Mouse (Mus musculus) left cerebral cortex, postnatal 25 days (tissue): ENCODE results near the gene Pisd. TPM values are rescaled to one million over a fixed set of nuclear protein-coding genes. Genes with fewer than 3 reads are reported as not detected.
"Not testable (repeated sequence)": the region's sequence is repeated elsewhere in the genome, so short reads cannot be mapped to it uniquely, and the experiment has no call there.

Source experiments
- DNase-seq, 2 experiments: peaks; one replicate each; pipeline ENCODE4 v3.0.0; 2022; ENCODE audit warnings: low spot score in 2 of 2, mixed read lengths in 1 of 2
- intact Hi-C: fragments of 180-260 bp; cut with DNase I; formaldehyde crosslinking; loops from one replicate; pipeline ENCODE4 v1.15.1; 2025
- total RNA-seq, 2 experiments: library from RNA; stranded (reverse); gene quantifications; 2 replicates each; pipeline ENCODE4 v1.2.3; 2021

The Pisd gene
- total RNA-seq, 2 experiments from 2014 or later = 55.0 to 60.5 TPM

DNA sequence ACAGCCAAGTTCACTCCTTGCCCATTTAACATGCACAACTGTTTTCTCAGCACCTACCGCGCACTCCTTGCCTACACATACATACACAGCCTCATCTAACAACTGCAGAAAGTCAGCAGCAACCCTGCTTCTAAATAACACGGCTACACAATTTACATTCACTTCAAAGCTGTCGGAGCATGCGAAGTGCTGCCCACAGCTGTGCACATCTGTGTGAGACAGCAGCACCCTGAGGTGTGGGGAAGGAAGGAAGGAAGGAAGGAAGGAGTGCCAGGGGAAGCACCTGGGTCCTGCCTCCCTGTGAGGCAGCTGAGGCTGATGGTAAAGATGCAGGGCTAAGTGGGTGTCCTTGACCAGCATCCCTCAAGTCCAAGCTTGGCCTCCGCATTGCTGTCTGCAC lies 36.5 kb downstream of the Pisd start:
- intact Hi-C loops = loop anchor here (5.0 to 10.0 kb wide), 2 partner anchors 162 to 286 kb away; no protein-coding TSS in a partner anchor

DNA sequence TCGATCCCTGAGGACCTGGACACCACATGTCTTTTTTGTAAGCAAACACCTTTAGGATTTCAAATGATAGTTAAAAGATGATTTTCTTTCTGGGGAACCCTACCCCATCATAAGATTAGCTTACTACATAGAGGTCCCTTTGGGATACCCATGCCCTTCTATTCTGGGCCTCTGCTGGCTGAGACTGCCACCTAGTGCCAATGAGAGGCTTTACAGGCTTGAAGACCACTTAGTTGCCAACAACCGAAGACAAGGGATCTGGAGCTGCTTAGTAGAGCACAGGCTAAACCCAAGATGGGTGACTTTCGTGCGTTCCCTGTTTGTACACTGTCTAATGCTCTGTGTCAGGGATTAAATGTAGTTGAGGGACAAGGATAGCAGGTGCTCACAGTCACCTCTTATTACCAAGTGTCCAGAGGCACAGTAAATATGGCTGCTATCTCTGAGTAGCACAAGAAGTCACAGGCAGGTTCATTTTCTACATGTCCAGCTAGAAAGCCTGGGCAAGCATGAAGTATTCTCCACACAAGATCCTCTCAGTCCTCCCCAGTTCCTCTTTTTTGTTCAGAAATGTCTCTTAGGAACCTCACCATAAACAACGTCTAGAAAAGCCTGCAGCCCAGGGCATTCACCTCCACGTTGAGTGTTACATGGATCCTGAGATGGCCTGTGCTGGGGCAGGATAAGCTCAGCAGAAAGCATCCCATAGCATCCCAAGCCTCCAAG lies 37.6 kb downstream of the Pisd start:
- peak; percentile 57 to 70 for DNase-seq
- intact Hi-C loops = loop anchor here (2.0 to 10.0 kb wide), 3 partner anchors 33 to 287 kb away; no protein-coding TSS in a partner anchor

More for the DNA sequence above, 36.5 kb downstream of the Pisd start:
- no peak for DNase-seq

DNA sequence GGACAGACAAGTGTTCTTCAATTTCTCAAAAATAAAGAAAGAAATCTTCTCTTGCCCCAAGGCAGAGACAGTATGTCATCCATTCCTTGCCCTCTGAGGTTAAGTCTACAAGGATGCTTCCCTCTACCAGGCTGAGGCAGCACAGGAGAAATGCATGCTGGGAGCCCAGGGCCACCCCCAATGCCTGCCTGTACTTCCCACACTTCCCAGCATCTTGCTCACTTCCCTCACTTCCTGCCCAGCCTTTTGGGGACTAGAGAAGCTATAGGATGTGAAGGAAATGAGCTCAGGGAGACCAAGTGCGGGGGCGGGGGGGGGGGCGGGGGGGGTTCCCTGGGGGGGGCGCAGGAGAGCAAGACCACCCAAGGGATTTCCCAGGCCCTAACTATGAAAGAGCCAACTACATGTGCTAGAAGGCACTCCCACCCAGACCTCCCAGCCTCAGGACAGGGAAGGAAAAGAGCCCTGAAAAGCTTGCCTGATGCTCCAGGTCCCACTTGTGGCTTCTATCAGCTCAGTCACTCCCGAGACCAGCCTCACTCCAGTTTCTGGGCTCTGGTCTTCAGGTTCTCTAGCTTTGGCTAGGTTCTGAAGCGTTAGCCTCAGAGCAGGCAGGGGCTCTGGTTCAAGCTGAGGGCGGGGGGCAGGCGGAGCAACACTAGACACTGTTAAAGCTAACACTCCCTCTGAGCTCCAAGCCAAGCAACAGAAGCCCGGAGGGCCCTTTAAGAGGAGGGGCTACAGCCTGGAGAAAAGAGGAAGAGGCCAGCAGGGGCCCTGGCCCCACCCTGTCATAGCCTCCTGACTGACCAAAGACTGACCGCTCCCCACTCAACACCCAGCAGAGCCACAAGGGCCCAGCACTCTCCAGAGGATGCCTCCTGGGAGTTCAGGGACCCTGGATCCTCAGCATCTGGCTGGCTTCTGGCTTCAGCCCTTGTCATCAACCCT lies 39.5 kb downstream of the Pisd start:
- peak; percentile 45 to 79 for DNase-seq
- intact Hi-C loops = loop anchor here (2.0 to 10.0 kb wide), 3 partner anchors 31 to 289 kb away; no protein-coding TSS in a partner anchor

DNA sequence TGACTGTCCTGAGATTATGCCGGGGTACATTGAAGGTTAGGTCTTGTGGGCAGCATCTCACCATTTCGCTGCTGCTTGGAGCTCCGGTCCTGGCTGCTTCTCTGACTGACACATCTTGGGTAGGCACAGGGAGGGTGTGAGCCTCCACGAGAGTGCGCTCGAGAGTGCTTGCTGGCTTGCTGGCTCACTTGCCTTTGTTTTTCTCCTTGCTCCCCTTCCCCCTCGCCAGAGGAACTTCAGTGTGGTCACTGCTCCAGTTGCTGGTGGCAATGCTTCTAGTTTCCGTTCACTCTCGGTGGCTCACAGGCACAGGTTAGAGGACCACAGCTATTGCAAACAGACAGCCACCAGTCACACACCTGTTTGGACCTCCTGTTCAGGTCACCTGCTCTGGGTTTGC lies 43.3 kb downstream of the Pisd start:
- intact Hi-C loops = loop anchor here (1.0 to 10.0 kb wide), 2 partner anchors 43 to 293 kb away; partner anchors contain the start of gene Pisd
- peak; percentile 85 to 93 for DNase-seq

DNA sequence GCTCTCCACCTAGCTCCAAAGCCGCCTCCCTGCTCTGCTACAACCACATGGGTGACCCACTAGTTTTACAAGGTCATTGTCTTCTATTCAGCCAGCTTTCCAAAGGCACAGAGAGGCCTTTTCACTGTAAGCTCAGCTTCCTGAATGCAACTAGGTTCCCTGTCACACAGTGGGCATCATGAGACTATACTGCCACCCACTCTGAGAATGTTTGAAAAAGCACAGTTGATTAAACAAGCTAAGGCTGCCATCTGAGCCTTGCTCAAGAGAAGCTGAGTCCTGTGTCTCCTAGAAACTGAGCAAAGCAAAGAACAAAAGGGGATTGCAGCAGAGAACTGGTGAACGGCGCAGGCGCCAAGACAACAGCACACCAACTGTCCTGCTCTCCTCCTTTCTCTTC lies 44.1 kb downstream of the Pisd start:
- intact Hi-C loops = loop anchor here (1.0 to 10.0 kb wide), 2 partner anchors 27 to 293 kb away; no protein-coding TSS in a partner anchor
- DNase-seq = peak; percentile 79 to 89

DNA sequence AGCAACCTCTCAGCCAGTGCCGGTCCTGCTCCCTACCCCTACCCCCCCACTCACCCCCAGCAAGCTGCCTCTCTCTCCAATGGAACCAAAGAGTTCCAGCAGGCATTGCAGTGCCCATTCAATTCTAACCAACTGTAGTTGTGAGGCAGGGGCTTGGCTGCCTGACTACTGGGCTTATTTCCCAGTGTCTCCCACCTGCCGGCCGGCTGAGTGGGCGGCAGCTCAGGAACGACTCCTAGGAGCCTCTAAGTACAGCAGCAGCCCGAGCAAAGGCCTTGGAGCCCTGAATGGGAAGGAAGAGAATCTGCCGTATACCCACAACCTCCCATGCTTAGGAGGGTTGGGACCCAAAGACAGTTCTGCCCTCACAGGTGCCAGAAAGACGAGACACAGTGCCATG lies 44.6 kb downstream of the Pisd start:
- DNase-seq = peak; percentile 38 to 48

DNA sequence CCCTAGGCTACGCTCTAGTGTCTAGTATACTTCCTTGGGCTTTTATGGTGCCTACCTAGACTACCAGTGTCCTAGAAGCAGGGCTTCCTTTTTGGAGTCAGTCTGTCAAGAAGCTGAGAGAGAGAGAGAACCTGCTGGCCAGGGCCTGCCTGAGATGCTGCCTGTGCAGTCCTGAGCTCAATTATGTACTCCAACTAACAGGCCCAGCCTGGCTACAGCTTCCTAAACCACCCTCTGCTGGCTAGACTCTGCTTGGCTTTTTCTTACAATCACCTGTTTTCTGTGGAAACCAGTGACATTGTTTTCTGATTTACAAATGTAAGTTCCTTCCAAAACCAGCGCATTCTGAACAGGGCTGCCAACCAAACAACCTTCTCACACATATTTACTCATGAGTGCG lies 45.3 kb downstream of the Pisd start:
- intact Hi-C loops = loop anchor here (10.0 kb wide), 1 partner anchor 295 kb away; no protein-coding TSS in a partner anchor
- no peak for DNase-seq

More for the DNA sequence above, 44.6 kb downstream of the Pisd start:
- intact Hi-C loops = loop anchor here (1.0 to 10.0 kb wide), 2 partner anchors 27 to 294 kb away; no protein-coding TSS in a partner anchor

DNA sequence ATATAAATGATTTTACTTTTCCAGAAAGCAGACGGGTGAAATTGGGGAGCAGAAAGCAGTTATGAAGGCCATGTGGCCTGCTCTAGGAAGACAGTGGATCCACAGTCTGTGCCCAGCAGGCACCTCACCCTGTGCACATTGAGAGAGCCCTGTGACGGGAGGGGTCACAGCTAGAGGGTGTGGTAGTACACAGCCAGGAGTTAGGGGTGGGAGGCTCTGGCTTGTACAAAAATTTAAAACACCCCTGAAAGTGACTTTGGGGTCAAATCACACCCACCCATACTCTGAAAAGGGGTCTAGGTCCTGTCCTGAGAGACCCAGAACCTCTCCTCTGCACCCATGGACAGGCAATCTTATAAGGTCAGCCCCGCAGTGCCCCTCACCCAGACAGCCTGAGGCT lies 48.7 kb downstream of the Pisd start:
- DNase-seq, intact Hi-C loops: not testable (repeated sequence)

DNA sequence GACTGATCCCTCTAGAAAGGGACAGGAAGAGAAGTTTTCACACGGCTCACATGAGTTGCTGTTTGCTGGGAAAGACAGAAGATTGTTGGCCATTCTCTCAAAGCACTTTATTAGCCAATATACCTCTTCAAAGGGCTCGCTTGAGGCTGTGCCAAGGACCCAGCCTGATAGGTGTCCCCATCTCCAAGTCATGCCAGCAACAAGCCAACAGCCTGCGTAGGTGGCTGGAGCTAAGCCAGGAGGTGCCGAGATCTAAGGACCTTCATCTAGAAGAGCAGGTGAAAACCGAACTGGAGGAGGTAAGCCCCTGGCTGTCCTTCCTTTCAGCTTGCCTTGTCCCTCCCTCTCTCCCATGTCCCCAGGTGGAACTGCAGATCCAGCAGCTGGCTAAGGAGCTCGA lies 49.7 kb downstream of the Pisd start:
- DNase-seq = no peak
- intact Hi-C loops = no loop called here

DNA sequence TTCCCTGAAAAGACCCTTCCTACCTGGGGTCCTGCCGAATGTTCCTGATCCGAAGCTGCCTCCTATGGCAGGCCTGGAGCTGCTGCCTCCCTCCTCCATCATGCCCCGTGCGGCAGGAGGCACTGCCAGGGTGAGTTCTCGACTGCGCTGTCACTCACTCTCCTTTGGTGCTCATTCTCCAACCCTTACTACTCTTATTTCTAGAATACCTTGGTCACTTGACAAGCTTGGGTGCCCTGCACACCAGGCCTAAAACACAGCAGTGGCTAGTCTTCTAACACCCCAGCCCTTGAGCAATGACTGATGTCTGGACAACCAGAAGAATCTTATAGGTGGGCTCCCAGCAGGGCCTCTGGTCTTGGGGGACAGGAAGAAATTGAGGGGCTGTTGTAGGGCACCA lies 51.6 kb downstream of the Pisd start:
- intact Hi-C loops, DNase-seq: not testable (repeated sequence)

DNA sequence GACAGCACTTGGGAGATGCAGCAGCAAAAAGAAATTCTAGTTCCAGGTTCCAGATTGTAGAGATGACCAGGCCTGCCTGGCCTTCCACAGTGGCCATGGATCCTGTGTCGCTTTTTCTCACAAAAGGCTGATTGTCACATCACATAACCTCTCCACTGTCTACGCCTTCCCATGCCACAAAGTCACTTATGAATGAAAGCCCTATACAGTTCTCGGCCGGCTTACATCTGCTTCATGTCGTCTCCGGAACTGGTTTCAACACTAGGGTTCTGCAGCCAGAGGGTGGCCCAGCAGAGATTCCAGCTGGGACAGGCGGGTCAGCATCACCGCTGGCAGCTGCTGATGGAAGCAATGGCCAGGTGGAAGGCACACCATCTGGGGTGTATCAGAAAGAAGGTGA lies 56.6 kb downstream of the Pisd start:
- no peak for DNase-seq
- intact Hi-C loops = no loop called here

DNA sequence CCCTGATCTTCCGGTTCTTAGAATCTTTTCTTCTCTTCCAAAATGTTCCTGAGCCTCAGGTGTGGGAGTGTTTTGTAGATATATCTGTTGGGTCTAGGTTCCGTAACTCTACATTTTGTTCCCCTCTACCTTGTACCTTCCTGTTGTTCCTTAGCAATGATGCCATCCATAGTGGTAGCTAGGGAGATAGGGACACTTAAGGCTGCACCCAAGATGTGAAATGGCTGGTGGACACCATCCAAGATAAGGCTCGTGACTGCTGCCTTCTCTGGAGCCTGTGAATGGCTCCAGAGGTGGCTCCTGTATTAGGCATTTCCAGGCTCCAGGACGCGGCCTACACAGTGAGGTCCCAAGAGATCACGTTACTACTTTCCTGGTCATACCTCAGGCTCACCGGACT lies 57.1 kb downstream of the Pisd start:
- intact Hi-C loops = no loop called here
- DNase-seq = no peak

DNA sequence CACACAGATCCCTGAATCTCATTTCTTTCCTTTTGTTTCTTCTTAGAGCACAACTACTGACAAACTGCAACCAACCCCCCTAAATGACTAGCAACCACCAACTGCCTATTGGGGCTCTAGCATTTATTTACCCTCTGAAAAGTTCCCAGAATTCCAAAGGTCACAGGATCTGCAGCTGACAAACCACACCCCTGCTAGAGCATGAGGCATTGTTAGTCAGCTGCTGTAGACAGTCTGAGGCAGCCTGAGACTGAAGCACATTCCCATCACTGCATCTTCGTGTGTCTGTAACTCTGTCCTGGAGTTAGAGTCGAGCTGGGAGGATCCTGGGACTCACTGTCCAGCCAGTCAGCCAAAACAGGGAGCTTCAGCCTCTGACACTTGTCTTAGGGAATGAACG lies 60.0 kb downstream of the Pisd start:
- DNase-seq, intact Hi-C loops: not testable (repeated sequence)

DNA sequence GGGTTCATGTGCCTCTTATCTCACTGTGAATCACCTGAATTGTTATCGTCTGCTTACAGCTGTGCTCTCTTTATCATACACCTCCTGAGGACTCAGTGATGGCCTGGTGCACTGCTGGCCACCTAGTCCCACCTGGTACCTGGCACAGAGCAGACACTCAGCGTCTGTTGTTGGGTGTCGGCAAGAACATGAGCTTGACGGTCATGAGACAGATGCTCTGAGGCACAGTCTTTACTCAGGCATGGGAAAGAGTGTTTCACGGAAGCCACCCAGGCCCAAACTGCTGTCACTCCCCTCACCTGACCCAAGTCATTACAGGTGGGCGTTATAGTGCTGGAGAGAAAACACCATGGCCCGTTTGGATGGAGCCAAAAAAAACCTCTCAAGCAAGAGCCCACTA lies 61.5 kb downstream of the Pisd start:
- DNase-seq = no peak

DNA sequence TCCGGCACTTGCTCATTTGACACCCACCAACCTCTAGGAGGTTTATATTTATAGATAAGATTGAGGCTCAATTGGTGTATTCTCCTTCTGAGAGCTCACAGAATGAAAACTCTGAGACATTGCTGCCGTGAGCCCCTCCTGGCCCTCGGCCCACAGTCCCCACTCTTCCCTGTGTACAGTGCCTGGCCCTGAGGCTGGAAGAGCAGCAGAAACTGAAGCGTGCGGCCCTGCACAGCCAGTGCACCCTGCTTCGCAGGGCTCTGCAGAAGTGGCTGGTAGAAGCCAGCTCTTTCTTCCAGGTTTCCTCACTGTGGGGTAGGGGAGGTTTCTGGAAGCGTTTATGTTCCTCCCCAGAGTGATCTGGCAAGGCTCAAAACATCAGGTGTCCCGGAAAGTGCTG lies 62.7 kb downstream of the Pisd start:
- DNase-seq, intact Hi-C loops: not testable (repeated sequence)

More for the DNA sequence above, 61.5 kb downstream of the Pisd start:
- intact Hi-C loops = no loop called here

DNA sequence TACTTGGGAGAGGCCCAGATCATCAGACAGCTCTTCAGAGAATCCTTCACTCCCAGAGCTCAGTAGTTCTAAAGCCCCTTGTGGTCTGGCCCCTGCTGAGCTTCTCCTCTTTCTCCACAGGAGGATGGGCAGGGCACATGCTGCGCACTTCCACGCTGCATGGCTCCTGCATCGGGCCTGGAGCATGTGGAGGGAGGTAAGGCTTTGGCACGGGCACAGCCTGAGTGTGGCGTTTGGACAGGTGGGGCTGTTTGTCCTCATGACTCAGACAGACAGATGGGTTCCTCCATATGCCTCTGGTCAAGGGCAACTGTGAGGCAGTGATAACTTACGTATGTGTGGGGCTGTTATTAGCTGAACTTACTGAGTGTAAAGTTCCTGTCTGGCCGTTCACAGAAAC lies 63.2 kb downstream of the Pisd start:
- intact Hi-C loops = no loop called here
- no peak for DNase-seq

DNA sequence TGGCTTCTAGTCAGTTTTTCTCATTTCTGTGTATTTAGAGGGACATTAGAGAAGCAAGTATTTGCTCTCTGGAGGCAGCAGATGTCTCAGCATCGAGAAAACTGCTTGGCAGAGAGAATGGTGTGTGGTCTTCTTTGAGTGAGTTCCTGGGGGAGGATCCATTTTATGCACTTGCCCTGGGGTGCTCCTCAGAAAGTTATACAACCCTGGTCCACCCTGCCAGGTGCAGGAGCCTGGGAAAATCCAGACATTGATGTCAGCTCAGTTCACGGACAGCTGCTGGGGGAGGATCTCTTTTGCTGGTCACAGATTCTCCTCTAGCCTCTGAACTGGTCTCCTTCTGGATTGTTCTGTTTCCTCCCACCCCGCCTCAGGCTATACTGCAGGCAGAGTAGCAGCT lies 64.1 kb downstream of the Pisd start:
- intact Hi-C loops = no loop called here
- peak in 1 of 2 experiments; percentile 67 for DNase-seq

DNA sequence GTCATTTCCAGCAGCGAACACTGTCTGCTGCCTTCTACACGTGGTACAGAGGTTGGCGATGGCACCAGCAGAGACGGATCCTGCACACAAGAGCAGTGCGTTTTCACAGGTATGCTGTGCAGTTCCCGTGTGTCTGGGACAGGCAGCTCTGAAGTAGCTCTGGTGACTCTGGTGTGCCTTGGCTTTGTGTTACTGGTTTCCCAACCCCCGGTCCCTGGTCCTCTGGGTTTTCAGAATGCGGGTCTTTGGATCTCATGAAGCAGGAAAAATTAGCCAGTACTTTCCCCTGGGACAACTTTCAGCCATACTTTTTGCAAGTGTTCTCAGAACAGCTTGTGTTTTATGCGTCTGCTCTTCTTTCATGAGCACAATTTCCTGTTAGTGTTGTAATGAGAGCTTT lies 65.0 kb downstream of the Pisd start:
- intact Hi-C loops = no loop called here
- DNase-seq = no peak

DNA sequence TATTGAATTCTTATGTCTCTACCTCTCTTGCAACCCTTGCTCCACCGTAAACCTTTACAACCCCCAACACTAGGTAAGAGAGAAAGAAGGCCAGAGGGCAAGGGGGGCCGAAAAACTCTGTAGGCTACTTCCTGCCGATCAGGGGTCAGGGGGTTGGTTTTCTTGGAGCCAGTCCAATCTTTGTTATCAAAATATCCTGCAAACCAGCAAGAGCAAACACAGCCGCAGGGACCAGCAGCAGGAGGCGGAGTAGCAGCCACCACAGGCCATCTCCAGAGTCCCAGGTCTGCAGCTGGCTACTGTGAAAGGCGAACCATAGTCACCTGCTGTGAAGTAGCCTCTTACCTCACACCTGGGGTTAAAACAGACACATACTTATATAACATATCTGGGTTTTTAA lies 66.5 kb downstream of the Pisd start:
- intact Hi-C loops = no loop called here
- DNase-seq = no peak

DNA sequence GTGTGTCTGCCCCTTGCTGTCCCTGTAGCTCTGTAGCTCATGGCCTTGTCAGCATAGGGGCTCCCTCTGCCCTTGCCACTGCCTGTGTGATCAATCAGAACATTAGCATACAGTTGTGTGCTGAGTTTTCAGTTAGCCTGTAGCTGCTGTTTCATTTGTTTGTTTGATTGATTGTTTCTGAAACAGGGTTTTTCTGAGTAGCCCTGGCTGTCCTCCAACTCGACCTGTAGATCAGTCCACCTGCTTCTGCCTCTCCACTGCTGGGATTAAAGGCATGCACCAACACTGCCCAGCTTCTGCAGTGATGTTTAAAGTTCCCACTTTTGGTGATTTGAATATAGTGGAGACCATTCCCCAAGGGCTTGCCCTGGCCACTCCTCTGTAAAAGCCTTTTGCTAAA lies 67.7 kb downstream of the Pisd start:
- DNase-seq = no peak
- intact Hi-C loops = no loop called here
